Mouse (Mus musculus) cerebellum, adult (tissue): Measurements from ENCODE around the gene Rab2b.
"Not testable (repeated sequence)": the region's sequence is repeated elsewhere in the genome, so short reads cannot be mapped to it uniquely, and the experiment has no call there.

Source experiments
- ATAC-seq: cut with Nextera tagmentation; 2 replicates; pipeline ENCODE4 v1.9.2; 2017; ENCODE audit warnings: mild to moderate bottlenecking, moderate library complexity, mixed read lengths; ENCODE audit not compliant: insufficient number of reproducible peaks, low FRiP score, low TSS enrichment

Rab2b gene

DNA sequence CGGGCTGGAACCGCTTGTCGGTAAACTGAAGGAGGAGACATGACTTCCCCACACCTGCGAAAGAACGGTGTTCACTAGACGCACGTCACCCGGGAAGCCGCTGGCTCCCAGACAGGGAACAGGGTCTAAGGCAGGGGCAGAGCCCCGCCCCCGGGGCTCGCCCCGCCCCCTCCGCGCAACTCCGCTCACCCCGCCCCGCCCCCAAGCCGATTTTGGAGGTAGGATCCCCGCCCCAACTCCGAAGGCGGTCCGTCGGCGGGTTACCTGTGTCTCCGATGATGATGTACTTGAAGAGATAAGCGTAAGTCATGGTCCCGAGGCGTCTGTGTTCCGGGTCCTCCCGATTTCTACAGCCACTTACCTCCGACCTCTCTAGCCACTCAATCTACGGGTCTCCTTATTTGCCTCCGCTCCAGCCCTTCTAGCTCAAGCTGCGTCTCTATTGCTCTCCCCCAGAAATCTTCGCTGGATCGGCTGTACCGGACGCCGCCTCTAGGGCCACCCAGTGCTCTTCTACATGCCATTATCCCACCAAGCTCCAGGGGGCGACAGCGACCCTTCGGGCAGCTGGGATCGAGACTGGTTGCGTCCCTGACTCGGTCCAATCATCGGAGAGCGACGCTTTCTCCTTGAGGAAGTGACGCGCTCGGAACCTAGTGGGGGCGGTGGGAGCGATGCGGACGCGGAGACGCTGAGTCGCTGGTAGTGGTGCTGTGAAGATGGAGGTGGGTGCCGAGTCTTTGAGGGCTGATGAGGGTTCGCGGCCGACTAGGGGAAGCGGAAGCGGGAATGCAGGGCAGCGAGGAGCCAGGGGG, at the start of gene Rab2b, which contains the start of gene Tox4:
Gene Rab2b (minus strand): TSS at position 614 of the 815 bp plus-strand sequence.
Gene Tox4 (plus strand): TSS at position 215 of the 815 bp plus-strand sequence.
- ATAC-seq = peak; percentile 99

GRCm38 (mm10) chr14:52327910-52328812, 48.8 kb upstream of the Rab2b start, which contains the start of gene Sall2:
Sall2 (minus strand) TSS chr14:52328762.
- ATAC-seq = no peak

DNA sequence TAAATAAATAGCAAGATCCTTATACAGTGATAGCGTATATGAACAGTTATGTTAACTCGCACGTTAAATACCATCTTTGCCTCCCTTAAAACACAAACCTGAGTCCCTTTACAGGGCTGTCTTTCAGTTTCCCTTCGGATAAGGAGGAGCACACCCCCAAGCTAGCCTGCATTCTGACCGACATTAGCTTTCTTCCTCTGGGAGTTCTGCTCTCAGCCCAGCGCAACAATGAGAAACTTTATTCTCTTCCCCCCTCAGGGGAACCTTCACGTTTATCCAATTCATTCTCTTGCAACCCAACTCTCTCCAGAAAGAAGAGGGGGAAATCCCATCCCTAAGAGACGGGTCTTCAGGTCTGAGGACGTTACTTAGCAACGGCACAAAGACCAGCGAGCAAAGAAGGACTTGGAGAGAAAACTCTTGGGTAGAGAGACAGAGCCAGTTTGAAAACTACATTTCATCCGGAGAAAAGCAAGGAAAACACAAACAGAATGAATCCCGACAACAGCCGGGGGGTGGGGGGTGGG, 48.1 kb upstream of the Rab2b start:
- no peak for ATAC-seq

GRCm38 (mm10) chr14:52325890-52326289, 46.5 kb upstream of the Rab2b start:
- ATAC-seq = no peak

- ATAC-seq = no peak
Observed at GRCm38 (mm10) chr14:52319361-52319760, 40.0 kb upstream of the Rab2b start.

DNA sequence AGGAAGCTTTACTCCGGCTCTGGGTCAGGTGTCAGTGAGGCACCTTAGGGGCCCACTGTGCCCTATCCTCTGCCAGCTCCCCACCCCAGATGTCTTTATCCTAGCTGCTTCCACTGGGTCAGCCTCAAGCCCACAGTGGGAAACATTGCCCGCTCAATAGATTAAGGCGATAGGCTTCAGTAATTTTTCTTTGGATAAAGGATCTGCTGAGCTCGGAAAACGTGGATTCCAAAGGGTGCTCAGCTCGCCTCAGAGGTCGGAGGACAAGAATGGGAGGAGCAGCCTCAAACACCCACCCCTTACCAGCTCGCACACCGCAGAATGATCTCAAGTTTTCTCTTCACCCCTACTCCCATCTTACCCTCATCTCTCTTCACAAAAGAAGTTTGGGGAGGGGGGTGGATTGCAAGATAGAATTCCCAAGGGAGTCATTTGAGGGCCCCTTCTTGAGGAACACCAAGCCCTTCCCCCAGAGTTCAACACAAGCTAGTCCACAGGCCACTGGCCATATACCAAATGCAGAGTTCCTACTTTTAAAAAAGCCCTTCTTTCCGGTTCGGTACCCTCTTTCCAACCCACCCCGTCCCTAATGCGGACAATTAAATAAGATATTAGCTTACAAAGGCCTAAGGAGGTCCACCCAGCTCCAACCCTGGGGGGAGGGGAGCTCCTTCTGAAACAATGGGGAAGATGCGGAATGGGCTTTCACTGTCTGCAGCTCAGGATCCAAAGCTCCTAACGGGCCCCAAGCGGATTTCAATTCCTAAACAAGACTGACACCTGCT, 37.3 kb upstream of the Rab2b start:
- ATAC-seq = peak; percentile 63

DNA sequence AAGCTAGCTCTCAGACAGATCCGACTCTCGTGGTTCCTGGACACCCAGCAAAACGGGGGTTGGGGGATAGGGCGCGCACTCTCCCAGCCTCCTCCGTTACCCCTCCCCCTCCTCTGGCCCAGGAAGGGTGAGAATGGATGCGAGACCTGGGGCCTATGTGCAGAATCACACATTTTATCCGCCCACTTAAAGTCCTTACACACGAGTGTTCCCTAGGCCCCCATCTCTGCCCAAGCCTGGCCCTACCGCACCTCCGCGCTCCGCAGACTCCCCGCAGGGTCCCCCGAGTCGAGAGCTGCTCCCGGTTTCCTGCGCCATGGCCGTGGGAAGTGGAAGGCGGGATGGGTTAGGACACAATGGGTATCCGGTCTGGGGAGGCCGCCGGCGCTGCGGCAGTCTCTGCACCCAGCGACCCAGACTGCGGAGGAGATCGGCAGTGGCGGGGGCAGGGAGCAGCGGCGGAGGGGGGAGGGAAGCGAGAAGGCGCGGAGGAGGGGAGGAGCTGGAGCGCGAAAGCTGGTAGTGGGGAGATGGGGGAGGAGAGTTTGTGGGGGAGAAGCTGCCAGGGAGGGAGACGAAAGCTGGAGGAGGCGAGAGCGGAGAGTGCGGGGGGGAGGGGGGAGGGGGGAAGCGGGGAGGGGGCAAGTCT, 36.6 kb upstream of the Rab2b start:
- peak; percentile 47 for ATAC-seq

DNA sequence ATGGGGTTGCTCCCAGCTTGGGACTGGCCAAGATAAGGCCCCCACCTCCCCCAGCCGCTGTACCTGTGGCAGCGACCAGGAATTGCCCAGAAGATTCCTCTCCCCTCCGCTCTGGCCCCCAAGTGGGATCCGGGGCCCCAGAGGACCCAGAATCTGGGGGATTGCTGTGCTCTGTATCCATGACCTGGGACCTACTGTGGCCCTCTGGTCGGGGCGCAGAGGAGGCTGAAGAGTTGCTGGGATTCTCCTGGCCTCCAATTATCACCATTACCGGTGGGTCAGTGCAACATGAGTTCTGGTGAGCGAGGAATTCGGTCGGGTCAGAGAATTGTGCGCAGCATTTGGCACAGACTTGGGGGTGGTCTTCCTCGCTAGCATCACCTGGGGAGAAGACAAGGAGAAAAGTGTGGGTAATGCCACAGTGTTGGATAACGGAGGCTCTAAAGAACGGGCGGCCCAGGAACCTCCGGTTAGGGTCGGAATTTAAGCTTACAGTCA, 36.0 kb upstream of the Rab2b start:
- no peak; the same call in 1 of the 2 replicates for ATAC-seq

DNA sequence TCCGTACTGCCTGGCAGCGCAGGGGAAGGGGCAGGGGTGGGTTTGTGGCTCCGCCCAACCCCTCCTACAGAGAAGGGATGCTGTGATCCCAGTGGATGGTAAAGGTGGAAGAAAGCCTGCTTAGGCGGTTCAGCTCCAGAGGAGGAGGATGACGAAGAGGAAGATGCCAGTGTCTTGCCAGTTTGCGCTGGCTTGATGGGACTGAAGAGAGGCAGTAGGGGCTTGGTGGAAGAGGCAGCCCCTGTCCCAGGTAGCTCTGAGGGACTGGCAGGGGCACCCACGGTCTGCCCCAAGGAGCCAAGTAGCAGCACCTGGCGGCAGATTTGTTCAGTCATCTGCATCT, 35.4 kb upstream of the Rab2b start:
- ATAC-seq = no peak

GRCm38 (mm10) chr14:52313931-52314807, 34.8 kb upstream of the Rab2b start:
- no peak for ATAC-seq

DNA sequence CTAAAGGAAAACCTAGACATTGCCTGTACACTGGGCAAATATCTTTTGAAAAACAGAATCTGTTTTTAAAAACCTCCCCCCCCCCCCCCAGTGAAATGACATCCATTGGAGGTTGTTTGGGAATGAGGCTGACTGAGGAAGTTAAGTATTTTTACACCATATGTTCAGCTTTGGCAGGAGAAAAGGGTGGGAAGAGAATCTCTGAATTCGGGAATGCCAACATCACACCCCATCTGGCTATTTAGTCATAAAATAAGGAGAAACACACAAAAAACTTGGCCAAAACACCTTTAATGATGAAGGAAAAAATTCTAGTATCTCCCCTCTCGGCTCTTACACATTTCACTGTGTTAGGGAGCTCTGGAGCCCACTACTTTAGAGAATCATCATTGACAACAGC, 31.6 kb upstream of the Rab2b start:
- ATAC-seq = no peak

GRCm38 (mm10) chr14:52310343-52310742, 31.0 kb upstream of the Rab2b start:
- not testable (repeated sequence) for ATAC-seq

DNA sequence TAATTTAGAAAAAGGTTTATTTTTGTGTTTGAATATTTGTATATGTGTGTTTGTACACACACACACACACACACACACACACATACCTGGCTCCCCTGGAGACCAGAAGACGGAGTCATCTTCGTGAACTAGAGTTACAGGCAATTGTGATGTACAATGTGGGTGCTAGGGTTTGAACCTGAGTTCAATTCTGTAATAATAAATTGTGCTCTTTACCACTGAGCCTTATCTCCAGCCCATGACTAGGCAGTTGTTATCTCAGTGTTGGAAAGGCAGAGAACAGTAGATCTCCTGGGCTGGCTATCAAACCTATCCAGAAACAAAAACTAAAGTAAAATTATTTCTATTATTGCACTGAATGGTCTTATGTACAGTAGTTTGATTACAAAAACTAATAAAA, 26.8 kb upstream of the Rab2b start:
- no peak for ATAC-seq

DNA sequence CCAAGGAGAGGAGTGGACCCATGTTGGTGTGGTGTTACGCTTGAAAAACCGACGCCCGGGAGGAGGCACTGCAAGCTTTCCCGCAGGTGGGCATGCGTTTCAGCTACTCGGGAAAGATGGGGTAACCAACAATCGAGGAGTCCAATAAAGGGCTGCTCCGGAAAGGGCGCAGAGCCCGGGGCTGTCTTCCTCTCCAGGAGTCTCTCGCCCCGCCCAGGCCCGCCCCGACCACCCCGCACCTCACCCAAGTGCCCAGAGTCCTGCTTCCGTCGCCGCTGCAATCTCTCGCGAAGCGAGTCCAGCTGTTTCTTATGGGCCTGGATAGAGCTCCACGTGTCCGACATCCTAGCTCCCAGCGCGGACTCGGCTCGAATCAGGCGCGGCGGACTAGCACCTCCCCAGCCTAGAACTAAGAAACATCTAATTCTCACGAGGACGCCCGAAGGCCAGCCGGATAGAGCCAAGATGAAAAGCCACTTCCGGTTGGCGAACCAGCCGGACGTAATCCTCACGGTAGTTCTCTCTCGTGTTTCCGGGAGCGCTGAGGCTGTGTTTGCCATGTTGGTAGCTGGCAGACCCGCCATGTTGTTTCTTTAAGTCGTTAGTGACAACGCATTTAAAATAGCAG, 25.4 kb upstream of the Rab2b start, which contains the start of gene Mettl3:
Gene Mettl3 (minus strand): TSS at position 485 of the 628 bp plus-strand sequence.
- peak; percentile 96 for ATAC-seq

DNA sequence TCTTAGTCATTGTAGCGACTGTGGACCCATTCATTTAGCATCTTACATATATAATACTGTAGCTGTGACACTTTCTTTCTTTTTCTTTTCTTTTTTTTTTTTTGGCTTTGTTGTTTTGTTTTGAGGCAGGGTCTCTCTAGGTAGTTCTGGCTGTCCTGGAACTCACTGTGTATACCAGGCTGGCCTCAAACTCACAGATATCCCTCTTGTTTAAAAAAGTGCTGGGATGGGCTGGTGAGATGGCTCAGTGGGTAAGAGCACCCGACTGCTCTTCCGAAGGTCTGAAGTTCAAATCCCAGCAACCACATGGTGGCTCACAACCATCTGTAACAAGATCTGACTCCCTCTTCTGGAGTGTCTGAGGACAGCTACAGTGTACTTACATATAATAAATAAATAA, 24.2 kb upstream of the Rab2b start:
- not testable (repeated sequence) for ATAC-seq

DNA sequence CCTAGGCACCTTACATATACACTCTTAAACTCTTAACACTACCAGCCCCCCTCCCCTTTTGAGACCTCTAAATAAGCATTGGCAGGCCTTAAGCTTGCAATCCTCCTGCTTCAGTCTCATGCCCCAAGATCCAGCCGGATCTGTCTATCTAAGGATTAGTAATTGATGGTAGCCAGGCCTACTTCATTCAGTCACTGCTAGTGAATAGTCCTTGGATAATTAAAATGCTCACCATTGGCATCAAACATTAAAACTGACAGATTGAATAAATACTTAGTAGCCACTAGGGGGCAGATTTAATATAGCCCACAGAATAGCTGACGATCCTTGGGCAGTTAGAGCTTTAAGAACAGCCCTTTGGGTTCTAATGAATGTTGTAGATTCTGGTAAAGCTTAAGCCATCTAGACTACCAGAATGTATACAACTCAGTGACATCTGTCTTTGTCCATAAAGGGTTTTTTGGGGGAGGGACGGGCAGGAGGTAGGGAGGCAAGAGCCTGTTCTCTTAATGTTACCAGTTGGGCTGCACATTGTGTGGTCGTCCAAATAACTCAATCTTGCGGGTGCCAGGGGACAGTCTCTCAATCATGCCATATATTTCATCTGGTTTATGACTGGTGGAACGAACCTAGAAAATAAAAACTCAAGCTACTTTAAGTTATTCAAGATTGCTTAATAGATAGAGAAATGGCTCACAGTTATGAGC, 16.4 kb upstream of the Rab2b start:
- peak; percentile 52; the same call in 1 of the 2 replicates for ATAC-seq

- no peak for ATAC-seq
Observed at GRCm38 (mm10) chr14:52284191-52284590, 4.8 kb upstream of the Rab2b start.
